Mouse (Mus musculus) embryonic facial prominence, embryonic 13.5 days (tissue): Measurements from ENCODE around the gene Prpf3. TPM values are rescaled to one million over a fixed set of nuclear protein-coding genes. Genes with fewer than 3 reads are reported as not detected.
A peak's percentile ranks its signal among the peaks of the same experiment; 100 is the strongest.
"Not testable (repeated sequence)": the region's sequence is repeated elsewhere in the genome, so short reads cannot be mapped to it uniquely, and the experiment has no call there.

Experiments
- ATAC-seq: fragments of 200-750 bp; cut with Nextera tagmentation; 2 replicates; pipeline ENCODE4 v1.8.0; 2017; ENCODE audit warnings: low read depth; ENCODE audit not compliant: insufficient number of reproducible peaks, insufficient read depth, low FRiP score, low TSS enrichment
- H3K27ac ChIP-seq: fragments of 300-500 bp; sonication (generic); 2 replicates; pipeline ENCODE4 v1.5.1; 2015; ENCODE audit warnings: moderate library complexity, mild to moderate bottlenecking, inconsistent platforms
- H3K27me3 ChIP-seq: fragments of 300-500 bp; sonication (generic); 2 replicates; pipeline ENCODE4 v1.6.1; 2015; ENCODE audit warnings: mild to moderate bottlenecking, inconsistent platforms
- H3K36me3 ChIP-seq: fragments of 300-500 bp; sonication (generic); 2 replicates; pipeline ENCODE4 v1.6.1; 2015; ENCODE audit warnings: mild to moderate bottlenecking, inconsistent platforms
- H3K4me1 ChIP-seq: fragments of 300-500 bp; sonication (generic); 2 replicates; pipeline ENCODE4 v1.6.1; 2015; ENCODE audit warnings: inconsistent platforms
- H3K4me2 ChIP-seq: fragments of 300-500 bp; sonication (generic); 2 replicates; pipeline ENCODE4 v1.6.1; 2015; ENCODE audit warnings: moderate library complexity, mild to moderate bottlenecking, inconsistent platforms
- H3K4me3 ChIP-seq: fragments of 300-500 bp; sonication (generic); 2 replicates; pipeline ENCODE4 v1.5.1; 2015; ENCODE audit warnings: mild to moderate bottlenecking, inconsistent platforms
- H3K9ac ChIP-seq: fragments of 300-500 bp; sonication (generic); 2 replicates; pipeline ENCODE4 v1.6.1; 2015; ENCODE audit warnings: mild to moderate bottlenecking, inconsistent platforms
- H3K9me3 ChIP-seq: fragments of 300-500 bp; sonication (generic); 2 replicates; pipeline ENCODE4 v1.6.1; 2016; ENCODE audit warnings: inconsistent platforms
- WGBS: fragments of 180-500 bp; shearing (Covaris S2); methylation state at CpG from one replicate; pipeline ENCODE4 v1.1.7; 2015; ENCODE audit warnings: mixed read lengths; 5-methylcytosine and 5-hydroxymethylcytosine counted together
- polyA plus RNA-seq: library from polyadenylated mRNA; unstranded; fragments of >200 nt; fragmentation: Nextera tagmentation; extraction: Ambion mirVana; gene quantifications from 2 replicates; pipeline ENCODE4 v1.2.1, GENCODE M21; 2015

Gene Prpf3
- polyA plus RNA-seq, 1 experiment from 2014 or later: 52.6 TPM

DNA sequence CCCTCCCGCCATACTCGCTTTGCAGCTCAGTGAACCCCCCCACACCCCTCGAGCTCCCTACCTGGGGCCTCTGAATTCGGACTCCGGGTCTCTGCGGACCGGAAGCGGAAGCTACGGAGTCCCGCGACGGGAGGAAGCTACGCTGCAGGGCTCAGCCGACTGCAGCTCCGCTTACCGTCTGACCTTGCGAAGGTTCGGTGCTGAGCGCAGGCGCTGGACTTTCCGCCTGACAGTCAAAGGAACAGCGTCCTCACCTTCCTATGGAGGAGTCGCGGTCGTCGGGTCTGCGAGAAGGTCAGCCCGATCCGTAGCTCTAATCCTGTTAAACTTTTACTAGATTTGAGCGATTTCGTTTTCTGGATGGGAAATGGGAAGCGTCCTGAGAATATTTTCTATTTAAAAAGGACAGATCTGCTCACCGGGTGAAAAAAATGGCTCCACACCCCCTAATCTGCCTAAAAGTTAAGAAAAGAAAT is 15.7 kb upstream of the Prpf3 start, which contains the start of gene Mrps21:
Gene Mrps21 (minus strand): TSS at position 128 of the 476 bp plus-strand sequence.
- Histone ChIP-seq H3K36me3 (peaks cover 23% of the 10 kb centered on the region), H3K4me1 (peaks cover 16% of the 10 kb centered on the region), H3K9me3 (no peaks in the 10 kb centered on the region), H3K27me3 (no peaks in the 10 kb centered on the region), H3K27ac (peak within 1 kb of the TSS; percentile 75), H3K9ac (peak within 1 kb of the TSS; percentile 87), H3K4me2 (peak within 1 kb of the TSS; percentile 75), H3K4me3 (peak within 1 kb of the TSS; percentile 72)
- ATAC-seq: peak; percentile 84
- under 1% methylated on average over 33 of the region's 33 CpGs for WGBS

GRCm38 (mm10) chr3:95870976-95871375 is 15.3 kb upstream of the Prpf3 start:
- no peak for ATAC-seq
- Histone ChIP-seq H3K4me1 (peaks cover 16% of the 10 kb centered on the region), H3K9ac (peak overlapping the region; percentile 87), H3K27ac (peak overlapping the region; percentile 75), H3K27me3 (no peaks in the 10 kb centered on the region), H3K36me3 (peaks cover 23% of the 10 kb centered on the region), H3K9me3 (no peaks in the 10 kb centered on the region), H3K4me3 (peak overlapping the region; percentile 72), H3K4me2 (peak overlapping the region; percentile 75)
- 8% methylated on average over 15 of the region's 15 CpGs for WGBS

GRCm38 (mm10) chr3:95867408-95867807 is 11.7 kb upstream of the Prpf3 start:
- 94% methylated on average over 2 of the region's 2 CpGs for WGBS
- H3K27me3 ChIP-seq: no peaks in the 10 kb centered on the region
- H3K9ac ChIP-seq: peak overlapping the region; percentile 12; the same call in 1 of the 2 replicates
- H3K4me1 ChIP-seq: peaks cover 14% of the 10 kb centered on the region
- peaks cover 52% of the 10 kb centered on the region for H3K36me3 ChIP-seq
- no peak overlapping the region for H3K4me2 ChIP-seq
- no peaks in the 10 kb centered on the region for H3K9me3 ChIP-seq
- H3K4me3 ChIP-seq: no peak overlapping the region
- no peak for ATAC-seq
- H3K27ac ChIP-seq: no peak overlapping the region

- WGBS: 88% methylated on average over 5 of the region's 5 CpGs
- H3K4me3 ChIP-seq: no peak overlapping the region
- H3K4me2 ChIP-seq: no peak overlapping the region
- H3K9me3 ChIP-seq: no peaks in the 10 kb centered on the region
- H3K27me3 ChIP-seq: no peaks in the 10 kb centered on the region
- H3K27ac ChIP-seq: no peak overlapping the region
- no peak overlapping the region for H3K9ac ChIP-seq
- peaks cover 56% of the 10 kb centered on the region for H3K36me3 ChIP-seq
- no peak for ATAC-seq
- H3K4me1 ChIP-seq: peaks cover 9% of the 10 kb centered on the region
Measured at GRCm38 (mm10) chr3:95866071-95866470, 10.4 kb upstream of the Prpf3 start.

DNA sequence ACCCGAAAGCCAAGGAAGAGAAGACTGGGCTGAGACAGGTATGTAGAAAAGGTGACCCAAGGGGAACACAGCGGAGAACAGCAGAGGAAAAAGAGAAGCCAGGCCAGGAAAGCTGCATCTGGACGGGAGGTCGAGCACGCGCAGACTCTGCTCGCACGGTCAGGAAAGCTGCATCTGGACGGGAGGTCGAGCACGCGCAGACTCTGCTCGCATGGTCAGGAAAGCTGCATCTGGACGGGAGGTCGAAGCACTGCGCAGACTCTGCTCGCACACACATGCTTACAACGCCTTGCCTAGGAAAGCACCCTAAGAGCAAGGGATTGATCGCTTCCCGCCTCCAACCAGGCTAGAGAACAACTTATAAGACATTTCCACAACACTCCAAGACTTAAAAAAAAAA is 9.9 kb upstream of the Prpf3 start:
- Histone ChIP-seq H3K27me3 (no peaks in the 10 kb centered on the region), H3K27ac (no peak overlapping the region), H3K4me3 (no peak overlapping the region), H3K9me3 (no peaks in the 10 kb centered on the region), H3K36me3 (peaks cover 56% of the 10 kb centered on the region), H3K4me1 (peaks cover 6% of the 10 kb centered on the region), H3K4me2 (no peak overlapping the region), H3K9ac (no peak overlapping the region)
- ATAC-seq: no peak
- 89% methylated on average over 20 of the region's 20 CpGs for WGBS

DNA sequence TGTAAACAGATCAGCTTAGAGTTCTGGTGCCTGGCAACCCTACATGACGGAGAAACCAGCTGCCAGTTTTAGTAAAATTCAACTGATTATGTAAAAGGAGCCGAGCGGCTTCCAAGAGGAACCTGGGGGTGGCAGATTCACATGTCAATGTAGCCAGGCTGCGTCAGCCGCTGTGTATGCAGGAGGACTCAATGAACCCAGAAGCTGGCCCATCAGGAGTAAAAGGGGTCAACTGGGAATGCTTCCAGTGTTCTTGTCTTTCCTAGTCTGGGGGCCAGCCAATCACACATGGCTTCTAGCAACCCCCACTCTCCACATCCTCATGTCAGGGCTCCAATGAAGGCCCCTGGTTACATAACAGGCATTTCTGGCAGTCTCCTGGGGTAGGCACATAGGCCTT is 9.4 kb upstream of the Prpf3 start:
- H3K9ac ChIP-seq: no peak overlapping the region
- no peak overlapping the region for H3K27ac ChIP-seq
- H3K36me3 ChIP-seq: peaks cover 55% of the 10 kb centered on the region
- WGBS: 92% methylated on average over 5 of the region's 5 CpGs
- no peak for ATAC-seq
- H3K4me2 ChIP-seq: no peak overlapping the region
- H3K27me3 ChIP-seq: no peaks in the 10 kb centered on the region
- no peak overlapping the region for H3K4me3 ChIP-seq
- no peaks in the 10 kb centered on the region for H3K9me3 ChIP-seq
- H3K4me1 ChIP-seq: peaks cover under 1% of the 10 kb centered on the region; the same call in 1 of the 2 replicates

GRCm38 (mm10) chr3:95863578-95863977 is 7.9 kb upstream of the Prpf3 start:
- 80% methylated on average over 7 of the region's 7 CpGs for WGBS
- no peak for ATAC-seq
- H3K4me2 ChIP-seq: no peak overlapping the region
- no peaks in the 10 kb centered on the region for H3K4me1 ChIP-seq
- peaks cover 44% of the 10 kb centered on the region for H3K36me3 ChIP-seq
- H3K9me3 ChIP-seq: no peaks in the 10 kb centered on the region
- H3K27me3 ChIP-seq: no peaks in the 10 kb centered on the region
- H3K27ac ChIP-seq: no peak overlapping the region
- no peak overlapping the region for H3K9ac ChIP-seq
- no peak overlapping the region for H3K4me3 ChIP-seq

- ATAC-seq: no peak
- Histone ChIP-seq H3K36me3 (peaks cover 33% of the 10 kb centered on the region), H3K9ac (no peak overlapping the region), H3K9me3 (no peaks in the 10 kb centered on the region), H3K27me3 (no peaks in the 10 kb centered on the region), H3K4me3 (no peak overlapping the region), H3K4me2 (no peak overlapping the region), H3K27ac (no peak overlapping the region), H3K4me1 (no peaks in the 10 kb centered on the region)
- WGBS: 50% methylated on average over 2 of the region's 2 CpGs
Measured at GRCm38 (mm10) chr3:95861796-95862195, 6.1 kb upstream of the Prpf3 start.

- no peak for ATAC-seq
- Histone ChIP-seq H3K27ac (no peak overlapping the region), H3K4me1 (no peaks in the 10 kb centered on the region), H3K9me3 (no peaks in the 10 kb centered on the region), H3K27me3 (no peaks in the 10 kb centered on the region), H3K4me2 (no peak overlapping the region), H3K36me3 (peaks cover 33% of the 10 kb centered on the region), H3K4me3 (no peak overlapping the region), H3K9ac (no peak overlapping the region)
- 83% methylated on average over 10 of the region's 10 CpGs for whole genome bisulfite sequencing
Measured at GRCm38 (mm10) chr3:95861216-95861615, 5.5 kb upstream of the Prpf3 start.

GRCm38 (mm10) chr3:95860323-95860722 is 4.6 kb upstream of the Prpf3 start:
- Histone ChIP-seq H3K4me3 (no peak overlapping the region), H3K9ac (no peak overlapping the region), H3K27ac (no peak overlapping the region), H3K9me3 (no peaks in the 10 kb centered on the region), H3K36me3 (peaks cover 27% of the 10 kb centered on the region), H3K27me3 (no peaks in the 10 kb centered on the region), H3K4me2 (no peak overlapping the region), H3K4me1 (no peaks in the 10 kb centered on the region)
- 81% methylated on average over 3 of the region's 3 CpGs for WGBS
- ATAC-seq: no peak

- H3K9me3 ChIP-seq, H3K4me2 ChIP-seq, H3K27me3 ChIP-seq, H3K4me3 ChIP-seq, ATAC-seq, H3K9ac ChIP-seq, H3K27ac ChIP-seq, H3K4me1 ChIP-seq: not testable (repeated sequence)
- WGBS: 87% methylated on average over 3 of the region's 3 CpGs
- H3K36me3 ChIP-seq: peaks cover 12% of the 10 kb centered on the region
Measured at GRCm38 (mm10) chr3:95858278-95858677, 2.6 kb upstream of the Prpf3 start.

- ATAC-seq, H3K9ac ChIP-seq, H3K27ac ChIP-seq, H3K9me3 ChIP-seq, H3K4me3 ChIP-seq, H3K27me3 ChIP-seq, H3K4me1 ChIP-seq, H3K4me2 ChIP-seq: not testable (repeated sequence)
- H3K36me3 ChIP-seq: peaks cover 17% of the 10 kb centered on the region
- 82% methylated on average over 1 of the region's 1 CpGs for WGBS
Measured at GRCm38 (mm10) chr3:95857050-95857449, 1.4 kb upstream of the Prpf3 start.
